Mouse (Mus musculus) heart, embryonic 10.5 days (tissue): ENCODE results near the gene Pigv. TPM values are rescaled to one million over a fixed set of nuclear protein-coding genes. Genes with fewer than 3 reads are reported as not detected.

ENCODE experiments used
- DNase-seq: peaks from one replicate; pipeline ENCODE4 v3.0.0-alpha.2; 2017; ENCODE audit warnings: low spot score
- H3K27ac ChIP-seq: fragments of 300-500 bp; sonication (generic); 2 replicates; pipeline ENCODE4 v1.5.1; 2016; ENCODE audit warnings: mild to moderate bottlenecking
- H3K27me3 ChIP-seq: fragments of 300-500 bp; sonication (generic); 2 replicates; pipeline ENCODE4 v1.6.1; 2016; ENCODE audit warnings: mild to moderate bottlenecking; ENCODE audit not compliant: poor library complexity, insufficient read depth, severe bottlenecking
- H3K36me3 ChIP-seq: fragments of 300-500 bp; sonication (generic); 2 replicates; pipeline ENCODE4 v1.6.1; 2016; ENCODE audit warnings: mild to moderate bottlenecking, moderate library complexity
- H3K4me1 ChIP-seq: fragments of 300-500 bp; sonication (generic); 2 replicates; pipeline ENCODE4 v1.6.1; 2016; ENCODE audit warnings: mild to moderate bottlenecking
- H3K4me3 ChIP-seq: fragments of 300-500 bp; sonication (generic); 2 replicates; pipeline ENCODE4 v1.5.1; 2016; ENCODE audit warnings: mild to moderate bottlenecking, moderate library complexity
- H3K9me3 ChIP-seq: fragments of 300-500 bp; sonication (generic); 2 replicates; pipeline ENCODE4 v1.6.1; 2016; ENCODE audit warnings: mild to moderate bottlenecking, moderate library complexity
- WGBS: fragments of 180-500 bp; shearing (Covaris S2); methylation state at CpG from one replicate; pipeline ENCODE4 v1.1.7; 2016; 5-methylcytosine and 5-hydroxymethylcytosine counted together
- polyA plus RNA-seq: library from polyadenylated mRNA; unstranded; fragments of >200 nt; fragmentation: Nextera tagmentation; extraction: Ambion mirVana; gene quantifications from 2 replicates; pipeline ENCODE4 v1.2.1, GENCODE M21; 2016

Pigv gene
- polyA plus RNA-seq, 1 experiment from 2014 or later, result 15.2 TPM

DNA sequence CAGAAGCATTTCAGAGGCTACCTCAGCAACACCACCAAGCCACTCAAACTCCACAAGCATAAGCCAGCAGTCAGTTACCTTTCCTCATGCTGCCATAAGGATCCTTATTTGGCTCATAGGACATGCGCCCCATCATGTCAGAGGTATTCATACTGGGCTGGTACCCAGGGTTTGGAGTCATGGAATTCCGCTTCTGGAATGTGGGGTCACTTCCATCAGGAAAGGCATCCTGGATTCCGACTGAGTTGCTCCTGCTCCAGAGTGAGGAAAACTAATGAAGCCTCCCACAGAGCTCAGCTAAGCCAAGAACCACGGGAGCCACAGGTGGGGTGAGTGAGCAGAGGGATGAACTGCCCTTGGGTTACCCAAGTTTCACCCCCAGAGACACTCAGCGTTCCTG, 14.7 kb upstream of the Pigv start:
- no peaks in the 10 kb centered on the region for H3K9me3 ChIP-seq
- no peak for DNase-seq
- no peak overlapping the region for H3K27ac ChIP-seq
- no peaks in the 10 kb centered on the region for H3K27me3 ChIP-seq
- H3K36me3 ChIP-seq, result peaks cover 98% of the 10 kb centered on the region
- WGBS, result 85% methylated on average over 5 of the region's 5 CpGs
- H3K4me1 ChIP-seq, result peaks cover 15% of the 10 kb centered on the region
- H3K4me3 ChIP-seq, result no peak overlapping the region

- Histone ChIP-seq H3K4me1 (peaks cover 20% of the 10 kb centered on the region), H3K27ac (no peak overlapping the region), H3K9me3 (no peaks in the 10 kb centered on the region), H3K4me3 (no peak overlapping the region), H3K27me3 (no peaks in the 10 kb centered on the region), H3K36me3 (peaks cover 98% of the 10 kb centered on the region)
- no peak for DNase-seq
- 93% methylated on average over 11 of the region's 11 CpGs for WGBS
Observed at GRCm38 (mm10) chr4:133686512-133686911, 14.1 kb upstream of the Pigv start.

GRCm38 (mm10) chr4:133680206-133680786, 7.8 kb upstream of the Pigv start:
- Histone ChIP-seq H3K27ac (no peak overlapping the region), H3K36me3 (peaks cover 67% of the 10 kb centered on the region), H3K4me1 (peaks cover 41% of the 10 kb centered on the region), H3K9me3 (no peaks in the 10 kb centered on the region), H3K4me3 (no peak overlapping the region), H3K27me3 (no peaks in the 10 kb centered on the region)
- DNase-seq, result no peak
- 90% methylated on average over 14 of the region's 14 CpGs for WGBS

DNA sequence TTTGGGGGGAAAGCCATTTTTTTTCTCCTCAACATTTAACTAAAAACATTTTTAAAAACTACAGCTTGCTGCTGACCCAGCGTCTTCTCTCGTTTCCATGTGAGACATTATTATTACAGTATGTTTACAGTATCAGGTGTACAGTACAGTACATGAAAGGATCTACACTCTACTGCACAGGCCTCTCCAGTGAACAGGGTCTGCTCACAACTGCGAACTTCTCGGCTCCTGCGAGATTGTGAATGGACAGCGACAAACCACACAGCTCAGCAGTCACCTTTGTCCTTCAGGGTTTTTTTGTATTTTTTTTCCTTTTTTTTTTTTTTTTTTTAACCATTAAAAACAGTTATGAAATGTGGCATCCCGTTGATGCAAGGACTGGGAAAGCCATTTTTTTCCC, 7.2 kb upstream of the Pigv start:
- no peak for DNase-seq
- H3K9me3 ChIP-seq, result no peaks in the 10 kb centered on the region
- H3K4me3 ChIP-seq, result no peak overlapping the region
- no peaks in the 10 kb centered on the region for H3K27me3 ChIP-seq
- WGBS, result 89% methylated on average over 7 of the region's 7 CpGs
- peaks cover 47% of the 10 kb centered on the region for H3K4me1 ChIP-seq
- no peak overlapping the region for H3K27ac ChIP-seq
- H3K36me3 ChIP-seq, result peaks cover 61% of the 10 kb centered on the region

DNA sequence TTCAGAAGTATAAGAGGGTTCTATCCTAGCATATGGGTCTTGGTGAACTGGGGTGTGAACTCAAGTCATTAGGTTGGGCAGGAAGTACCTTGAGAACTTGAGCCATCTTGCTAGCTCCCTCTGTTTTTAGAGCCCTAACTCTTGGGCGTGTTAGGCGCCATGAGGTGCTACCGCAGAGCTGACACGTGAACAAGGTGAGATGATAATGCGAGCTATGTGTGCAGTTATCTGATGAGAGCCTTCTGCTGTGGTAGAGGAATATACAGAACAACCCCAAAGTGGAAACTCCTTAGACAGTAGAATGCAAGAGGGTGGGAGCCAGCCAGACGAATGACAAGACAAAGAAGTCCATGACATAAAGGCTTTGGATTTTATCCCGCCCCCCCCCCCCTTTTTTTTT, 4.8 kb upstream of the Pigv start:
- H3K9me3 ChIP-seq, result no peaks in the 10 kb centered on the region
- no peak for DNase-seq
- no peaks in the 10 kb centered on the region for H3K27me3 ChIP-seq
- H3K27ac ChIP-seq, result no peak overlapping the region
- H3K4me3 ChIP-seq, result no peak overlapping the region
- WGBS, result 66% methylated on average over 7 of the region's 7 CpGs
- H3K36me3 ChIP-seq, result peaks cover 41% of the 10 kb centered on the region
- peaks cover 67% of the 10 kb centered on the region for H3K4me1 ChIP-seq

- H3K27ac ChIP-seq, result peak overlapping the region; percentile 72
- H3K9me3 ChIP-seq, result no peaks in the 10 kb centered on the region
- WGBS, result 22% methylated on average over 3 of the region's 3 CpGs
- H3K36me3 ChIP-seq, result peaks cover 30% of the 10 kb centered on the region
- no peaks in the 10 kb centered on the region for H3K27me3 ChIP-seq
- peaks cover 66% of the 10 kb centered on the region for H3K4me1 ChIP-seq
- H3K4me3 ChIP-seq, result no peak overlapping the region
- DNase-seq, result no peak
Observed at GRCm38 (mm10) chr4:133676189-133676588, 3.7 kb upstream of the Pigv start.

GRCm38 (mm10) chr4:133675594-133676016, 3.2 kb upstream of the Pigv start:
- peaks cover 64% of the 10 kb centered on the region for H3K4me1 ChIP-seq

GRCm38 (mm10) chr4:133674331-133674695, 1.9 kb upstream of the Pigv start:
- H3K4me1 ChIP-seq, result peaks cover 67% of the 10 kb centered on the region
- peaks cover 12% of the 10 kb centered on the region for H3K36me3 ChIP-seq
- H3K27ac ChIP-seq, result peak overlapping the region; percentile 99
- H3K27me3 ChIP-seq, result no peaks in the 10 kb centered on the region
- 55% methylated on average over 8 of the region's 8 CpGs for WGBS
- DNase-seq, result no peak
- H3K9me3 ChIP-seq, result no peaks in the 10 kb centered on the region
- 0 out of 2 replicates have a peak overlapping the region, but pooled peaks have one; percentile 22 for H3K4me3 ChIP-seq

More at GRCm38 (mm10) chr4:133675594-133676016, 3.2 kb upstream of the Pigv start:
- H3K27ac ChIP-seq, result peak overlapping the region; percentile 72
- peak overlapping the region; percentile 15; the same call in 1 of the 2 replicates for H3K4me3 ChIP-seq
- DNase-seq, result peak; percentile 91
- H3K9me3 ChIP-seq, result no peaks in the 10 kb centered on the region
- WGBS, result 6% methylated on average over 5 of the region's 5 CpGs
- peaks cover 24% of the 10 kb centered on the region for H3K36me3 ChIP-seq
- H3K27me3 ChIP-seq, result no peaks in the 10 kb centered on the region

DNA sequence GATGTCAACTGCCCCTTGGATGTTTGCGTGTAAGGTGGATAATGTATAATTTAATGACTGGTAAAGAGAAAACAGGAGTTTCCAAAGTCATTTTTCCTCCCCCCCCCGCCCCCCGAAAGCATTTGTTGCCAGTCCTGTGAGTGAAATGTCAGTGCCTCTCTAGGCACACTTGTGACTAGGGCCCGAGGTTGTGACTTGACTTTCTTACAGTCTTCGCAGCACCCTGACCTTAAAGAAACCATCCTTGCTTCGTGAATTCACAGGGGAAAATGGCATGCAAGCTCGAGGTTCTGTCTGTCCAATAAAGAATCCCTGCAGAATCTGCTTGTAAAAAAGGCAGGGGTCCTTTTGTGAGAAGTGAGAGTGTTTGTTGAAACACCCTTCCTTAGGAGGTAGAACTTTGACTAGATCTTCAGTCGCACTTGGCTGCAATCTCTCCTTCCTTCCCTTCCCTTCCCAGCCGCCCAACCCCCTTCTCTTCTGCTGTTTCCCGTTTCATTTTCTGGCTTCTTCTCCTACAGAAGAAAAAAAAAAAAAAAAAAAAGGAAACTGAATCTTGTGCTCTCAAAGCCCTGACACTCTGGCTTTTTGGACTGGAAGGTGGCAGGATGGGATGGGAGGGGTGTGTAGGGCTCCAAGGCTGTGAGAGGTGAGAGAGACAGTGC, 1.4 kb upstream of the Pigv start:
- no peaks in the 10 kb centered on the region for H3K9me3 ChIP-seq
- H3K4me3 ChIP-seq, result peak overlapping the region; percentile 86
- 25% methylated on average over 10 of the region's 10 CpGs for WGBS
- peaks cover 67% of the 10 kb centered on the region for H3K4me1 ChIP-seq
- H3K27me3 ChIP-seq, result no peaks in the 10 kb centered on the region
- peak overlapping the region; percentile 99 for H3K27ac ChIP-seq
- DNase-seq, result no peak
- peaks cover 10% of the 10 kb centered on the region for H3K36me3 ChIP-seq

GRCm38 (mm10) chr4:133672845-133673647, 599 bp upstream of the Pigv start:
- peak; percentile 90 for DNase-seq
- no peaks in the 10 kb centered on the region for H3K27me3 ChIP-seq
- peak overlapping the region; percentile 86 for H3K4me3 ChIP-seq
- H3K36me3 ChIP-seq, result peaks cover 10% of the 10 kb centered on the region
- no peaks in the 10 kb centered on the region for H3K9me3 ChIP-seq
- H3K4me1 ChIP-seq, result peaks cover 67% of the 10 kb centered on the region
- 2% methylated on average over 24 of the region's 24 CpGs for WGBS
- H3K27ac ChIP-seq, result peak overlapping the region; percentile 99

- DNase-seq, result no peak
- Histone ChIP-seq H3K27ac (peak overlapping the region; percentile 99), H3K9me3 (no peaks in the 10 kb centered on the region), H3K4me3 (peak overlapping the region; percentile 86), H3K27me3 (no peaks in the 10 kb centered on the region), H3K36me3 (peaks cover 18% of the 10 kb centered on the region), H3K4me1 (peaks cover 56% of the 10 kb centered on the region)
- 5% methylated on average over 13 of the region's 13 CpGs for WGBS
Observed at GRCm38 (mm10) chr4:133671184-133671880, 1.1 kb downstream of the Pigv start.

DNA sequence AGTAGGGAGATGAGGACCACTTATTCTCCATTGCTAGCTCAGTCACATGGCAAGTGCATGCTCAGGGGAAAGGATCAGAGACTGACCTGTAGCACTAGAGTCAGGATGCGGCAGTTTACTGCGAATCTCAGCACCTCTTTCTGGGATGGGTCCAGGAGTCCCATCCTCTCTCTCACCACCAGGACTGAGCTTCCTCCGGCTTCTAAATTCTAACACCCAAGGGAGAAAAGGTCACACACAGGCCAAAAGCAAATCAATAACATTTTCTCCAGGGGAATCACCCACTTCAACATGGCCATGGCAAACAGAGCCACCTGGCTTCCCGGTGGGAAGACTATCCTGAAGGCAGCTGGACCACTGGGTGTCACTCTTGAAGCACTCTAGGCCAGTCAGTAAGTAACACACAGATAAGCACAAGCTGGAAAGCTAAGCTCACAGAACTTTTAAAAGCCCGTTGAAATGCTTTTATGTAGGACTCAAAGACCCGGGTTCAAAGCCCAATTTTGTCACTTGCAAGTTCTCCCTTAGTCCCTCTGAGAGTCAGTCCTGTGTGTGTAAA, 2.7 kb downstream of the Pigv start:
- peaks cover 29% of the 10 kb centered on the region for H3K36me3 ChIP-seq
- DNase-seq, result no peak
- WGBS, result 53% methylated on average over 6 of the region's 6 CpGs
- no peaks in the 10 kb centered on the region for H3K9me3 ChIP-seq
- H3K4me3 ChIP-seq, result no peak overlapping the region
- H3K27ac ChIP-seq, result no peak overlapping the region
- H3K27me3 ChIP-seq, result no peaks in the 10 kb centered on the region
- peaks cover 49% of the 10 kb centered on the region for H3K4me1 ChIP-seq
